Mouse (Mus musculus) kidney, postnatal 36 days (tissue): ENCODE measurements around the gene Baz2a.
"Not testable (repeated sequence)": the region's sequence is repeated elsewhere in the genome, so short reads cannot be mapped to it uniquely, and the experiment has no call there.

Experiments
- DNase-seq, 2 experiments: peaks; one replicate each; pipeline ENCODE4 v3.0.0; 2021 to 2022; ENCODE audit warnings: mixed read lengths in 2 of 2

Gene Baz2a

GRCm38 (mm10) chr10:128124831-128125230 lies 33.5 kb downstream of the Baz2a start:
- DNase-seq = no peak

GRCm38 (mm10) chr10:128125951-128126350 lies 34.6 kb downstream of the Baz2a start:
- DNase-seq = no peak

GRCm38 (mm10) chr10:128127497-128127896 lies 36.1 kb downstream of the Baz2a start:
- no peak for DNase-seq

- no peak for DNase-seq
Observed at GRCm38 (mm10) chr10:128128143-128128542, 36.8 kb downstream of the Baz2a start.

- no peak for DNase-seq
Observed at GRCm38 (mm10) chr10:128131297-128131696, 39.9 kb downstream of the Baz2a start.

- no peak for DNase-seq
Observed at GRCm38 (mm10) chr10:128131812-128132211, 40.4 kb downstream of the Baz2a start.

- DNase-seq = no peak
Observed at GRCm38 (mm10) chr10:128133650-128134332, 42.4 kb downstream of the Baz2a start.

GRCm38 (mm10) chr10:128135374-128135773 lies 44.0 kb downstream of the Baz2a start:
- DNase-seq = no peak

GRCm38 (mm10) chr10:128140236-128140952 lies 49.0 kb downstream of the Baz2a start:
- peak; percentile 62 to 75 for DNase-seq

- peak in 1 of 2 experiments; percentile 62 for DNase-seq
Observed at GRCm38 (mm10) chr10:128142165-128142564, 50.8 kb downstream of the Baz2a start.

- DNase-seq = no peak
Observed at GRCm38 (mm10) chr10:128143659-128144058, 52.3 kb downstream of the Baz2a start.

- no peak for DNase-seq
Observed at GRCm38 (mm10) chr10:128144961-128145360, 53.6 kb downstream of the Baz2a start.

GRCm38 (mm10) chr10:128148789-128149365 lies 57.5 kb downstream of the Baz2a start:
- DNase-seq = no peak

GRCm38 (mm10) chr10:128149592-128149991 lies 58.2 kb downstream of the Baz2a start:
- peak; percentile 83 to 93 for DNase-seq

- peak; percentile 77 to 84 for DNase-seq
Observed at GRCm38 (mm10) chr10:128150941-128151340, 59.6 kb downstream of the Baz2a start.

- DNase-seq = no peak
Observed at GRCm38 (mm10) chr10:128153978-128154377, 62.6 kb downstream of the Baz2a start.

- DNase-seq = not testable (repeated sequence)
Observed at GRCm38 (mm10) chr10:128165726-128166125, 74.3 kb downstream of the Baz2a start.

GRCm38 (mm10) chr10:128167091-128167490 lies 75.7 kb downstream of the Baz2a start:
- no peak for DNase-seq

GRCm38 (mm10) chr10:128171348-128171747 lies 80.0 kb downstream of the Baz2a start:
- DNase-seq = not testable (repeated sequence)

- no peak for DNase-seq
Observed at GRCm38 (mm10) chr10:128175302-128175701, 83.9 kb downstream of the Baz2a start.

GRCm38 (mm10) chr10:128175996-128176755 lies 84.8 kb downstream of the Baz2a start:
- peak; percentile 80 to 82 for DNase-seq

- no peak for DNase-seq
Observed at GRCm38 (mm10) chr10:128177316-128177715, 85.9 kb downstream of the Baz2a start.
